Mouse (Mus musculus): ENCODE results near the gene Adamts17. TPM values are rescaled to one million over a fixed set of nuclear protein-coding genes. Genes with fewer than 3 reads are reported as not detected.

Gene Adamts17
- total and polyA plus RNA-seq, 3 experiments, result not detected

- in situ Hi-C loops (cut with MboI; ENCODE audit: low pct_ligation_motif_present, low pct_unique_long_range_greater_than_20kb, low sequenced_read_pairs), result no loop called here
- TF ChIP-seq MEF2A (IDR thresholded peaks at IDR 0.05; ENCODE audit: borderline replicate concordance, low read depth, low read length), result no peak
- TF ChIP-seq POLR2AphosphoS2 (IDR thresholded peaks at IDR 0.05; ENCODE audit: low read depth, low read length), result no peak
- TF ChIP-seq RCOR1 (conservative IDR thresholded peaks at IDR 0.05; ENCODE audit: low read depth, low read length), result no peak
- no peak for TF ChIP-seq CTCF (conservative IDR thresholded peaks at IDR 0.05 in 1 of 2, IDR thresholded peaks at IDR 0.05 in 1 of 2; ENCODE audit: low read depth in 2 of 2, low read length in 2 of 2)
- no peak for TF ChIP-seq ETS1 (conservative IDR thresholded peaks at IDR 0.05; ENCODE audit: low read depth, low read length)
- TF ChIP-seq IRF4 (IDR thresholded peaks at IDR 0.05; ENCODE audit: low read depth, low read length), result no peak
- no peak for TF ChIP-seq TBP (conservative IDR thresholded peaks at IDR 0.05; ENCODE audit: low read depth, low read length)
- H3K4me3 ChIP-seq (replicated peaks in 1 of 3; ENCODE audit: low read depth in 2 of 3, low read length in 2 of 3, poor library complexity in 1 of 3), result no peak overlapping the region
- H3K27me3 ChIP-seq (replicated peaks), result peaks cover 91% of the 10 kb centered on the region
- no peaks in the 10 kb centered on the region for H3K4me1 ChIP-seq (ENCODE audit: control insufficient read depth in 1 of 2, insufficient read depth in 2 of 2)
- H3K4me2 ChIP-seq (ENCODE audit: insufficient read depth, low read depth, poor library complexity, severe bottlenecking), result no peak overlapping the region; the same call in 1 of the 2 replicates
- no peaks in the 10 kb centered on the region for H3K9me3 ChIP-seq (replicated peaks; ENCODE audit: low read length)
- DNase-seq (ENCODE audit: extremely low read depth), result no peak
- no peaks in the 10 kb centered on the region for H3K36me3 ChIP-seq (replicated peaks in 1 of 2; ENCODE audit: control insufficient read depth in 1 of 2, insufficient read depth in 1 of 2, low read length in 1 of 2)
- H3K27ac ChIP-seq (ENCODE audit: insufficient read depth, low read depth), result no peak overlapping the region
- dilution Hi-C loops (cut with MboI; ENCODE audit: extremely low pct_ligation_motif_present, extremely low pct_unique_long_range_greater_than_20kb, low sequenced_read_pairs), result no loop called here
- H3K79me2 ChIP-seq (replicated peaks; ENCODE audit: control insufficient read depth, extremely low read depth, insufficient read depth, poor library complexity, severe bottlenecking), result no peaks in the 10 kb centered on the region
- no peak overlapping the region for H3K9ac ChIP-seq (ENCODE audit: insufficient read depth, low read depth)
These were observed 302.9 kb downstream of the Adamts17 start for GRCm38 (mm10) chr7:67142347-67143015.

DNA sequence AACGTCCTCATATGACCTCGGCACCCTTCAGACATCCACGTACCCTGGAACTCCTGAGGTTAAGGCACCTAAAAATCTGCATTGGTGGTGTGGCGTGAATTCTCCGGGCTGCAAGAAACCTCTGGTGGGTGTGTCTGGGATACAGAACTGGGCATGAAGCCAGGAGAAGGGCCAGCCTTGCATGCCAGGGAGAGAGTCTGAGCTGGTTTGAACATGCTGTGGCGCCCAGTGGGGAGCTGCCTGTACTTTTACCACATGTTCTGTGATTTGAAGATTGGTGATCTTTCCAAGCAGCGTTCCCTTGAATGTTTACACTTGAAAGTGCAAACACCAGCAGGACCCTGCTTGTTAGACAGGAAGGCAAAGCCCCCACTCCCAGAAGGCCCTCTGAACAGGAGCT is 306.2 kb downstream of the Adamts17 start:
- Histone ChIP-seq H3K4me2 (ENCODE audit: insufficient read depth, low read depth, poor library complexity, severe bottlenecking) (no peak overlapping the region), H3K36me3 (replicated peaks in 1 of 2; ENCODE audit: control insufficient read depth in 1 of 2, insufficient read depth in 1 of 2, low read length in 1 of 2) (no peaks in the 10 kb centered on the region), H3K9me3 (replicated peaks; ENCODE audit: low read length) (no peaks in the 10 kb centered on the region), H3K79me2 (replicated peaks; ENCODE audit: control insufficient read depth, extremely low read depth, insufficient read depth, poor library complexity, severe bottlenecking) (no peaks in the 10 kb centered on the region), H3K9ac (ENCODE audit: insufficient read depth, low read depth) (no peak overlapping the region), H3K4me1 (ENCODE audit: control insufficient read depth in 1 of 2, insufficient read depth in 2 of 2) (no peaks in the 10 kb centered on the region), H3K27ac (ENCODE audit: insufficient read depth, low read depth) (no peak overlapping the region), H3K4me3 (replicated peaks in 1 of 3; ENCODE audit: low read depth in 2 of 3, low read length in 2 of 3, poor library complexity in 1 of 3) (no peak overlapping the region), H3K27me3 (replicated peaks) (peaks cover 81% of the 10 kb centered on the region)
- in situ Hi-C loops (cut with MboI; ENCODE audit: low pct_ligation_motif_present, low pct_unique_long_range_greater_than_20kb, low sequenced_read_pairs), result no loop called here
- dilution Hi-C loops (cut with MboI; ENCODE audit: extremely low pct_ligation_motif_present, extremely low pct_unique_long_range_greater_than_20kb, low sequenced_read_pairs), result no loop called here
- TF ChIP-seq GABPA (IDR thresholded peaks at IDR 0.05; ENCODE audit: insufficient replicate concordance, low read depth, low read length), result no peak
- no peak for TF ChIP-seq SMC3 (IDR thresholded peaks at IDR 0.05; ENCODE audit: low read depth, low read length)
- no peak for TF ChIP-seq MAX (IDR thresholded peaks at IDR 0.05; ENCODE audit: low read length)
- no peak for TF ChIP-seq UBTF (IDR thresholded peaks at IDR 0.05; ENCODE audit: low read depth, low read length)
- TF ChIP-seq E2F4 (IDR thresholded peaks at IDR 0.05; ENCODE audit: insufficient replicate concordance, low read depth, low read length), result no peak
- no peak for TF ChIP-seq BHLHE40 (IDR thresholded peaks at IDR 0.05; ENCODE audit: low read depth, low read length)
- no peak for TF ChIP-seq ZNF384 (IDR thresholded peaks at IDR 0.05; ENCODE audit: low read depth, low read length)
- no peak for TF ChIP-seq TCF12 (IDR thresholded peaks at IDR 0.05; ENCODE audit: low read depth, low read length)
- no peak for TF ChIP-seq SIN3A (IDR thresholded peaks at IDR 0.05; ENCODE audit: low read length)
- TF ChIP-seq ZMIZ1 (IDR thresholded peaks at IDR 0.05; ENCODE audit: low read depth, low read length), result no peak
- no peak for TF ChIP-seq JUN (IDR thresholded peaks at IDR 0.05; ENCODE audit: insufficient read depth, low read depth, low read length)
- TF ChIP-seq POLR2A (IDR thresholded peaks at IDR 0.05; ENCODE audit: low read depth, low read length), result no peak
- TF ChIP-seq TBP (conservative IDR thresholded peaks at IDR 0.05; ENCODE audit: low read depth, low read length), result no peak
- TF ChIP-seq JUND (conservative IDR thresholded peaks at IDR 0.05; ENCODE audit: low read depth, low read length), result no peak
- no peak for DNase-seq (ENCODE audit: extremely low read depth)
